Mouse (Mus musculus): Measurements from ENCODE around the gene Ush2a.

DNA sequence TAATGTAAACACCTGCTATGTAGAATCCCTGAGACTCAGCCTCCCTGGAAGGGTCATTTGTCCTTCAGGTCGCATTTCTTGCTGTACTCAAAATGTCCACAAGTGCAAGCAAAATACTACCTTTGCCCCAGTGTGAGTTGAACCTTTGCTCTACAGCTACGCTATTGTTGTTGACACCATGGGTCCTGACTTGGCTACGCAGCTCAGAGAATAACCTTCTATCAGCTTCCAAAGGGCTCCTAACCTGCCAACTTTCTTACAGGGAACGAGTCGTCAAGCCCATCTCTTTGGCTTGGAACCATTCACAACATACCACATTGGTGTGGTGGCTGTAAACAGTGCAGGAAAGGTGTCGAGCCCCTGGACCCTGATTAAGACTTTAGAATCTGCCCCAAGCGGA lies 644.4 kb downstream of the Ush2a start:
- TF ChIP-seq CTCF (IDR thresholded peaks at IDR 0.05) (no peak), POLR2A (IDR thresholded peaks at IDR 0.05; ENCODE audit: insufficient read depth, low read depth, low read length) (no peak)
